Comparison of ENCODE assay signal across 8 mouse cellular contexts in the genomic region with DNA sequence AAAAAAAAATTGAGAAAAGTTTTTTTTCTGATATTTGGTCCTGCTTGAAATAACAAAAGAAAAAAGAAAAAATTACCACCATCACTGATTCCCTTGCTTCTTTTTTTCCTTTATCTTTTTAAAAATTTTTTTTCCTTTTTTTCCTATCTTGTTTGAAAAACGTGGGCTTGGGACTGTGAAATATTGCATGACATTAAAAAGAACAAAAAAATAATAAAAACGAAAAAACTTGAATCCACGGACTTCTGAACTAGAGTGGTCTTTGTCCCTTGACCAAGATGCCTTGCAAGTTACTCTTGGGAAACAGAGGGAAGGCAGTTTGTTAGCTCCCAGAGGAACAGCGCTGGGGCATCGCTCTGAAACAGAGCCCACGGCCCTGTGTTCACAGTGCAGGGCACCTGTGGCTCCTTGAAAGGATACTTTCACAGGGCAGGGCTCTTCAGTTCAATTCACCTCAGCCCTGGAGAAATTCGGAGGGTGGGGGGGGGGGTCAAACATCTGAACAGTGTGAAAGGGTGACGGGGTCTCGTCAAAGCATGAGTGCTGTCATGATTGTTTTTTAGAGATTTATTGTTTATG. TPM values are rescaled to one million over a fixed set of nuclear protein-coding genes. Genes with fewer than 3 reads are reported as not detected.
DNase-seq lines count a peak whose midpoint lies in the region; ATAC-seq lines count a peak whose summit lies in the region.

No protein-coding gene starts in this region.

- DNase-seq in kidney, postnatal 10 days: no peak
- no peak for DNase-seq in embryonic facial prominence, embryonic 10.5 days (ENCODE audit: low spot score)
- DNase-seq in intestine, embryonic 14.5 days (ENCODE audit: low spot score): no peak
- peak; percentile 24 for DNase-seq in naive thymus-derived CD4-positive, alpha-beta T cell, adult 2 months (ENCODE audit: low read depth)
- DNase-seq in gastrocnemius, adult 8-10 months (ENCODE audit: low spot score in 2 of 2): no peak
- DNase-seq in right cerebral cortex, postnatal 10 days (ENCODE audit: low spot score in 2 of 2): no peak
- DNase-seq in adipocyte (ENCODE audit: low spot score): no peak

- no peaks in the 10 kb centered on the region for H3K27me3 ChIP-seq in kidney, embryonic 15.5 days
- H3K27me3 ChIP-seq in embryonic facial prominence, embryonic 10.5 days (replicated peaks; ENCODE audit: low read depth, poor library complexity, severe bottlenecking): peaks cover 6% of the 10 kb centered on the region
- no peaks in the 10 kb centered on the region for H3K27me3 ChIP-seq in intestine, embryonic 14.5 days (replicated peaks; ENCODE audit: control insufficient read depth, insufficient read depth, low read length)

- no peak for ATAC-seq in kidney, embryonic 15.5 days (replicated peaks; ENCODE audit: low FRiP score)
- no peak for ATAC-seq in intestine, embryonic 14.5 days (replicated peaks; ENCODE audit: low FRiP score, low TSS enrichment, low read depth)

- H3K36me3 ChIP-seq in kidney, embryonic 15.5 days: no peaks in the 10 kb centered on the region
- no peaks in the 10 kb centered on the region for H3K36me3 ChIP-seq in embryonic facial prominence, embryonic 10.5 days (replicated peaks)
- no peaks in the 10 kb centered on the region for H3K36me3 ChIP-seq in intestine, embryonic 14.5 days (ENCODE audit: control insufficient read depth, insufficient read depth, low read length)

- peak overlapping the region; percentile 42; the same call in 1 of the 2 replicates for H3K9ac ChIP-seq in kidney, embryonic 15.5 days
- H3K9ac ChIP-seq in intestine, embryonic 14.5 days (ENCODE audit: low read length): peak overlapping the region; percentile 49; the same call in 1 of the 2 replicates

- 30% methylated on average over 9 of the region's 9 CpGs for WGBS in kidney, embryonic 15.5 days
- WGBS in embryonic facial prominence, embryonic 10.5 days: 30% methylated on average over 9 of the region's 9 CpGs
- WGBS in intestine, embryonic 14.5 days: 27% methylated on average over 9 of the region's 9 CpGs

- H3K4me3 ChIP-seq in kidney, embryonic 15.5 days (replicated peaks): peak overlapping the region; percentile 60
- H3K4me3 ChIP-seq in embryonic facial prominence, embryonic 10.5 days: peak overlapping the region; percentile 67
- peak overlapping the region; percentile 45 for H3K4me3 ChIP-seq in intestine, embryonic 14.5 days (ENCODE audit: low read depth, low read length)

- H3K9me3 ChIP-seq in kidney, embryonic 15.5 days (replicated peaks): no peaks in the 10 kb centered on the region
- no peaks in the 10 kb centered on the region for H3K9me3 ChIP-seq in embryonic facial prominence, embryonic 10.5 days
- no peaks in the 10 kb centered on the region for H3K9me3 ChIP-seq in intestine, embryonic 14.5 days (ENCODE audit: control insufficient read depth, low read length)

- H3K4me2 ChIP-seq in kidney, embryonic 15.5 days: peak overlapping the region; percentile 88
- peak overlapping the region; percentile 58 for H3K4me2 ChIP-seq in intestine, embryonic 14.5 days (ENCODE audit: low read length)

- H3K27ac ChIP-seq in kidney, embryonic 15.5 days: peak overlapping the region; percentile 66
- H3K27ac ChIP-seq in embryonic facial prominence, embryonic 10.5 days (replicated peaks): peak overlapping the region; percentile 95
- no peak overlapping the region for H3K27ac ChIP-seq in intestine, embryonic 14.5 days (ENCODE audit: low read depth)

- peaks cover 30% of the 10 kb centered on the region for H3K4me1 ChIP-seq in kidney, embryonic 15.5 days
- peaks cover 55% of the 10 kb centered on the region for H3K4me1 ChIP-seq in embryonic facial prominence, embryonic 10.5 days
- H3K4me1 ChIP-seq in intestine, embryonic 14.5 days (replicated peaks; ENCODE audit: control insufficient read depth, insufficient read depth, low read length): peaks cover 11% of the 10 kb centered on the region

RNA-seq across cellular contexts. Expression of a gene that starts 22.6 kb away (rescaled TPM):
- 73.4 and 80.3 TPM in 2 replicates for polyA plus RNA-seq in kidney, embryonic 15.5 days (2015; fragmentation: Nextera tagmentation; extraction: Ambion mirVana)
- polyA plus RNA-seq in embryonic facial prominence, embryonic 10.5 days (2016; fragmentation: Nextera tagmentation; extraction: Ambion mirVana): 140 and 148 TPM in 2 replicates
- 73.2 and 75.5 TPM in 2 replicates for polyA plus RNA-seq in intestine, embryonic 14.5 days (2014; fragmentation: Nextera tagmentation; extraction: Ambion mirVana)
- total RNA-seq in gastrocnemius, adult 8-10 months (2022): 1 to 10 TPM; 4.3 to 5.1 (median 4.5) TPM

RNA-seq across cellular contexts. Expression of a gene that starts 46.0 kb away (rescaled TPM):
- polyA plus RNA-seq in kidney, embryonic 15.5 days (2015; fragmentation: Nextera tagmentation; extraction: Ambion mirVana): 68.7 and 73.8 TPM in 2 replicates
- polyA plus RNA-seq in embryonic facial prominence, embryonic 10.5 days (2016; fragmentation: Nextera tagmentation; extraction: Ambion mirVana): 69.1 and 71.2 TPM in 2 replicates
- polyA plus RNA-seq in intestine, embryonic 14.5 days (2014; fragmentation: Nextera tagmentation; extraction: Ambion mirVana): 85.9 and 87.0 TPM in 2 replicates
- total RNA-seq in gastrocnemius, adult 8-10 months (2022): 10 to 100 TPM; 44.9 to 73.7 (median 53.5) TPM

RNA-seq across cellular contexts. Expression of a gene that starts 47.6 kb away (rescaled TPM):
- 23.9 and 25.6 TPM in 2 replicates for polyA plus RNA-seq in kidney, embryonic 15.5 days (2015; fragmentation: Nextera tagmentation; extraction: Ambion mirVana)
- polyA plus RNA-seq in embryonic facial prominence, embryonic 10.5 days (2016; fragmentation: Nextera tagmentation; extraction: Ambion mirVana): 30.4 and 30.8 TPM in 2 replicates
- polyA plus RNA-seq in intestine, embryonic 14.5 days (2014; fragmentation: Nextera tagmentation; extraction: Ambion mirVana): 23.7 and 25.0 TPM in 2 replicates
- 10 to 100 TPM; 17.6 to 26.4 (median 20.7) TPM for total RNA-seq in gastrocnemius, adult 8-10 months (2022)
